Mouse (Mus musculus): Measurements from ENCODE around the gene Dqx1. TPM values are rescaled to one million over a fixed set of nuclear protein-coding genes. Genes with fewer than 3 reads are reported as not detected.

Dqx1 gene
- polyA plus RNA-seq, 1 experiment from 2014 or later: 1.3 TPM

DNA sequence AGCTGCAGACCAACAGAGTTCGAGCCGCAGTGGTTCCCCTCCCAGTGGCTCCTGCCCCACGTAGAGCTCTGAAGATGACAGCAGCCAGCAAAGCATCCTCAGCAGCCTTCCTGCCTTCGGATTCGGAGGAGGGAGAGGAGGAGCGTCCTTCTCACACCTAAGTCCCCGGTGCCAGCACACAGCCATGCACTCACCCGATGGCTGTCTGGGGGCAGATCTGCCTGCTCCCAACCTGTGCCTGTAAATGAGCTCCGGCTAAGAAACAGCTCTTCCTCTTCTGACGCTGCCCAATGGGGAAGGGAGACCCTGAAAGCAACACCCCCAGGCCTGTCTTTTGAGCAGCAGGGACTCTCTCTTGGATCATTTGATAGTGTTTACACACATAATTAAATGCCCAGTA, 27.9 kb upstream of the Dqx1 start:
- H3K4me2 ChIP-seq (ENCODE audit: low read depth, low read length, severe bottlenecking): no peak overlapping the region
- H3K4me3 ChIP-seq (ENCODE audit: low read depth, low read length): no peak overlapping the region
- WGBS: 13% methylated on average over 10 of the region's 10 CpGs
- H3K27me3 ChIP-seq (ENCODE audit: control insufficient read depth, insufficient read depth, low read length): peaks cover 19% of the 10 kb centered on the region
- no peaks in the 10 kb centered on the region for H3K36me3 ChIP-seq (ENCODE audit: control insufficient read depth, insufficient read depth, low read length)
- H3K9me3 ChIP-seq (ENCODE audit: control insufficient read depth, low read length): no peaks in the 10 kb centered on the region
- no peak overlapping the region for H3K9ac ChIP-seq (ENCODE audit: low read length)
- ATAC-seq (replicated peaks; ENCODE audit: low FRiP score) (no peak), DNase-seq (ENCODE audit: low spot score) (peak; percentile 43)
- peaks cover 7% of the 10 kb centered on the region for H3K4me1 ChIP-seq (replicated peaks; ENCODE audit: control insufficient read depth, insufficient read depth, low read length)
- H3K27ac ChIP-seq (ENCODE audit: low read depth, low read length): no peak overlapping the region

DNA sequence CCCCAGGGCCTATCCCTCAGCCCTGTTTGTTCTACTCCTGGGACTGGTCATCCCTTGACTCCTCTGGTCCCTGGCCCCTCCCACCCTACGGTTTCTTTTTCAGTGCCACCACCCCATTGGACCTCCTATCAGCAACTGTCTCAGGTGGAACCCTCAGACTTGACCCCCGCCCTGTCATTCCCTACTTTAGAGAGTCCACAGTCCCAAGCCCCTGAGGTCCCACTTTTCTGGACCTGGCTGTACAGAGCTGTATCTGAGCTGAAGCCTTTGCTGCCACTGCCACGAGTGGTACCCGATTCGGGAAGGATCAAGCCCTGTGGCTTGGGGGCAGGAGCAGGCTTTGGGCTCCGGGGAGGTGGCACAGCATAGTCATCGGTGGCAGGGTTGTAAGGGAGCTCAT, 26.5 kb upstream of the Dqx1 start:
- Histone ChIP-seq H3K4me1 (replicated peaks; ENCODE audit: control insufficient read depth, insufficient read depth, low read length) (peaks cover 7% of the 10 kb centered on the region), H3K36me3 (ENCODE audit: control insufficient read depth, insufficient read depth, low read length) (no peaks in the 10 kb centered on the region), H3K27ac (ENCODE audit: low read depth, low read length) (no peak overlapping the region), H3K9me3 (ENCODE audit: control insufficient read depth, low read length) (no peaks in the 10 kb centered on the region), H3K4me2 (ENCODE audit: low read depth, low read length, severe bottlenecking) (no peak overlapping the region), H3K9ac (ENCODE audit: low read length) (no peak overlapping the region), H3K27me3 (ENCODE audit: control insufficient read depth, insufficient read depth, low read length) (peaks cover 19% of the 10 kb centered on the region), H3K4me3 (ENCODE audit: low read depth, low read length) (no peak overlapping the region)
- 49% methylated on average over 7 of the region's 7 CpGs for WGBS
- ATAC-seq (replicated peaks; ENCODE audit: low FRiP score) (no peak), DNase-seq (ENCODE audit: low spot score) (no peak)

DNA sequence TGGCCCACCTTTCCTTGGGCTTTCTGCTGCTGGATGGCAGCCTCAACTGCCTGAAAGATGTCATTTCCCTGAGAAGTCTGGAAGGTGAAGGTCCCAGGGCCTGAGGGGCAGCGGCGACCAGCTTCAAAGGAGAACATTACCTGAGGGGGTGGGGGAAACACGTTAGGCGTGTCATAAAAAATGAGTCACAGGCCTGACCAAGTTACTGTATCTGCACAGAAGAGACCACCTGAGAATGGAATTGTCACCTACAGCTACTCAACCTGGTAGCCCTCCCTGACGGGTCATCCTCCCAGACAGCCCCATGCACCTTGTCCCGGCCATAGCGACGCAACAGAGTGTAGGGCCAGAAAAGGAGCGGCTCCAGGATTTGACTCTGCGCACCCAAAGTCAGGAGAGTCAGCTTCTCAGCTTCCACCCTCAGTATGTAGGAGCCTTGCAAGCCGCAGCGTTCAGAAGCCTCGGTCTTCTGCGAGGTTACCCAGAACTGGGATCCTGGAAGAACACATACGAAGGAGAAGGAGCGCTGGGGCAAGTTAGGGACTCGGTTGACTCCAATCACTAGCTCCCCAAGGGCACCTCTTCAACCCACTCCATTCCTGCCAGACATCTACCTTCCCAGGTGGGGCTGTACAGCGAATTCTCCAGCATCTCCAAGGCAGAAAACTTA, 25.6 kb upstream of the Dqx1 start:
- Histone ChIP-seq H3K4me3 (ENCODE audit: low read depth, low read length) (peak overlapping the region; percentile 43), H3K36me3 (ENCODE audit: control insufficient read depth, insufficient read depth, low read length) (no peaks in the 10 kb centered on the region), H3K27me3 (ENCODE audit: control insufficient read depth, insufficient read depth, low read length) (peaks cover 19% of the 10 kb centered on the region), H3K9ac (ENCODE audit: low read length) (peak overlapping the region; percentile 63), H3K9me3 (ENCODE audit: control insufficient read depth, low read length) (no peaks in the 10 kb centered on the region), H3K4me1 (replicated peaks; ENCODE audit: control insufficient read depth, insufficient read depth, low read length) (peaks cover 7% of the 10 kb centered on the region), H3K4me2 (ENCODE audit: low read depth, low read length, severe bottlenecking) (peak overlapping the region; percentile 90), H3K27ac (ENCODE audit: low read depth, low read length) (no peak overlapping the region)
- ATAC-seq (replicated peaks; ENCODE audit: low FRiP score) (no peak), DNase-seq (ENCODE audit: low spot score) (no peak)
- 16% methylated on average over 18 of the region's 18 CpGs for WGBS

DNA sequence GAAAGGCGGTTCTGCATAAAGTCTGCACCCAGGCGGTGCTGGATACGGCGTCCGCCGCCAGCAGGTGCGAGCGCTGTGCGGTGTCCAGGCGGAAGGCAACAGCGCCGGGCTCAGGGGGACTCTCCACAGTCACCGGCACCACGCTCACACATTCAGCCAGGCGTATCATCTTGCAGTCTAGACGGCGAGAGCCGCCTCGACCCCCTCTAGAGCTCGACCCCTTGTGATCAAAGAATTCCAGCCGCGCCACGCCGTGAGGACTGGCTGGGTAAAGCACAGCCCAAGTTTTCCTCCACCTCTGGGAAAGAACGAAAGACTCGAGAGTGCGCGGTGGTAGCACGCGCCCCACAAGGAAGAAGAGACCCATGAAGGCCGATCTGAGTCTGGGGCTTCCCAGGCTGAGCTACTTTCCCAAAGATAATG, 24.9 kb upstream of the Dqx1 start:
- H3K4me3 ChIP-seq (ENCODE audit: low read depth, low read length): peak overlapping the region; percentile 43
- ATAC-seq (replicated peaks; ENCODE audit: low FRiP score) (peak; percentile 48), DNase-seq (ENCODE audit: low spot score) (peak; percentile 79)
- H3K4me2 ChIP-seq (ENCODE audit: low read depth, low read length, severe bottlenecking): peak overlapping the region; percentile 90
- H3K9me3 ChIP-seq (ENCODE audit: control insufficient read depth, low read length): no peaks in the 10 kb centered on the region
- peak overlapping the region; percentile 63 for H3K9ac ChIP-seq (ENCODE audit: low read length)
- H3K4me1 ChIP-seq (replicated peaks; ENCODE audit: control insufficient read depth, insufficient read depth, low read length): peaks cover 7% of the 10 kb centered on the region
- H3K27me3 ChIP-seq (ENCODE audit: control insufficient read depth, insufficient read depth, low read length): peaks cover 21% of the 10 kb centered on the region
- no peak overlapping the region for H3K27ac ChIP-seq (ENCODE audit: low read depth, low read length)
- under 1% methylated on average over 29 of the region's 31 CpGs for WGBS
- H3K36me3 ChIP-seq (ENCODE audit: control insufficient read depth, insufficient read depth, low read length): no peaks in the 10 kb centered on the region

DNA sequence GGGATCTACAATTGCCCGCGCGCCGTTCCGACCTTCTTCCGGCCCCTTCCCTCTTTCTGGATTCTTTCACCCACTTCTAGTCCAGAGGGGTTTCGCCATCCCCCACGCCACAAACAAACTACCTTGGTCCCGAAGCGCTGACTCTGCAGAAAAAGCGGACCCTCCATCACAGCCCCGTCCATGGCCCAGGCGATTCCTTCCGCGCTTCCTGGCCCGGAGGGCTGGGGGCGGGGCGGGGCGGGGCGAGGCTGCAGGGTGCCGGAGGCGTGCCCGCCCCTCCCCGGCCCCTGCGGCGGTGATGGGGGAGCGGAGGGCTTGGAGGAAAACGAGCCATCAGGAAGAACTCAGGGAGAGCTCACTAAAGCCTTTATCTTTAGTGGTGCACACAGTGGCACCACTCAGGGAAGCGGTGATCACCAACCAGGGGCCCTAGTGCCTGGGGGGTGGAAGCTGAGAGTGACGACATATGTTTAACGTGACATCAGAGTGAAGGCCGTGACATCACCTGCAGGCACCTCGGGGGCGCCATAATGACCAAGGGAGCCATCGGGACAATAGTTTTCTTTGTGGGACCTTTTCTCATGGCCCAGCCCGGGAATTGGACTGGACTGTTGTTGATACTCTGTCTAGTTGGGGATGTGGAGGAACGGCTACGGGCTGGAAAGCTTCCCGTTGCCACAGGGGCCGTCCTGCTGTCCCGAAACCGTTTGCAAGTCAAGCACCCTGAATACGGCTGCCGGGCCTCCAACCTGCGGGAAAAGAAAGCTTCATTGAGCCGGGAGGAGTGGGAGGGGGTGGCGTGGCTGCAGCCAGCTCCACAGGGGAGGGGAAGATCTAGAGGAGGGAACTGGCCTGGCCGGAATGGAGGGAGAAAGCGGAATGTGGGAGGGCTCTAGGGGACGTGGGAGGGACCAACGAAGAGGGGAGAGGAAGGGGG, 24.1 kb upstream of the Dqx1 start, which contains the start of the genes Dok1 and Loxl3:
Gene Dok1 (minus strand): TSS at position 223 of the 937 bp plus-strand sequence.
Gene Loxl3 (plus strand): TSS at position 925 of the 937 bp plus-strand sequence.
- no peaks in the 10 kb centered on the region for H3K9me3 ChIP-seq (ENCODE audit: control insufficient read depth, low read length)
- peaks cover 21% of the 10 kb centered on the region for H3K27me3 ChIP-seq (ENCODE audit: control insufficient read depth, insufficient read depth, low read length)
- peak within 1 kb of the TSS; percentile 90 for H3K4me2 ChIP-seq (ENCODE audit: low read depth, low read length, severe bottlenecking)
- peaks cover 7% of the 10 kb centered on the region for H3K4me1 ChIP-seq (replicated peaks; ENCODE audit: control insufficient read depth, insufficient read depth, low read length)
- no peaks in the 10 kb centered on the region for H3K36me3 ChIP-seq (ENCODE audit: control insufficient read depth, insufficient read depth, low read length)
- under 1% methylated on average over 51 of the region's 51 CpGs for whole genome bisulfite sequencing
- peak within 1 kb of the TSS; percentile 63 for H3K9ac ChIP-seq (ENCODE audit: low read length)
- peak within 1 kb of the TSS; percentile 68 for H3K27ac ChIP-seq (ENCODE audit: low read depth, low read length)
- ATAC-seq (replicated peaks; ENCODE audit: low FRiP score) (peak; percentile 80), DNase-seq (ENCODE audit: low spot score) (peak; percentile 86)
- H3K4me3 ChIP-seq (ENCODE audit: low read depth, low read length): peak within 1 kb of the TSS; percentile 43

DNA sequence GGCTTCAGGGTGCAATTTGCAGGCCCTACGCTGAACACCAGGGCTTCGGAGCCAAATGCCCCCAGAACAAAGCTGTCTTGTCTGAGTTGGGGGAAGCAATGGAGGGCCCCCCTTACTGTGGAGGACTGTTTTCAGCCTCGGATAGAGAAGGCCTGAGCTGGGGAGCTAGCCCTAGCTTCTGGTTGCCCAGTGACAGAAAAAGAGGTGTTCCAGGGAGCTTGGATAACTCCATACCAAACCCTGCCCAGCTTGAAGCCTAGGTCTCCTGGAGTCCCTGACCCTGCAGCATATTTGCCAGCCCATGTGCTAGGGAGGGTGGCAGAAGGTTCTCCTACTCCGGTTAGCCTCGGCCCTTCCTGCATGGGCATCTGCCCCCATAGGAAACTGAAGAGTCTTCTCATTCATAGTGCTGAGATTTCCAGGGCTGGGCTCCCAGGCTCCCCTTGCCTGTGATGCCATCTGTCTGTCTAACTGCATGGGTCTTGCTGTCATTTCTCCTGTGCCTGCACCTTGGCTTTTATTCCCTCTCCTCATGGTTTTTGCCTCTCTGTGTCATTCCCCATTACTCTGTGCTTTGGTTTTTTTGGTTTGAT, 23.1 kb upstream of the Dqx1 start:
- peak overlapping the region; percentile 43; the same call in 1 of the 2 replicates for H3K4me3 ChIP-seq (ENCODE audit: low read depth, low read length)
- WGBS: 23% methylated on average over 5 of the region's 5 CpGs
- H3K9ac ChIP-seq (ENCODE audit: low read length): peak overlapping the region; percentile 63
- DNase-seq (ENCODE audit: low spot score) (peak; percentile 51), ATAC-seq (replicated peaks; ENCODE audit: low FRiP score) (no peak)
- peaks cover 21% of the 10 kb centered on the region for H3K27me3 ChIP-seq (ENCODE audit: control insufficient read depth, insufficient read depth, low read length)
- no peaks in the 10 kb centered on the region for H3K9me3 ChIP-seq (ENCODE audit: control insufficient read depth, low read length)
- H3K4me1 ChIP-seq (replicated peaks; ENCODE audit: control insufficient read depth, insufficient read depth, low read length): peaks cover 7% of the 10 kb centered on the region
- H3K27ac ChIP-seq (ENCODE audit: low read depth, low read length): no peak overlapping the region
- no peaks in the 10 kb centered on the region for H3K36me3 ChIP-seq (ENCODE audit: control insufficient read depth, insufficient read depth, low read length)
- H3K4me2 ChIP-seq (ENCODE audit: low read depth, low read length, severe bottlenecking): peak overlapping the region; percentile 90

DNA sequence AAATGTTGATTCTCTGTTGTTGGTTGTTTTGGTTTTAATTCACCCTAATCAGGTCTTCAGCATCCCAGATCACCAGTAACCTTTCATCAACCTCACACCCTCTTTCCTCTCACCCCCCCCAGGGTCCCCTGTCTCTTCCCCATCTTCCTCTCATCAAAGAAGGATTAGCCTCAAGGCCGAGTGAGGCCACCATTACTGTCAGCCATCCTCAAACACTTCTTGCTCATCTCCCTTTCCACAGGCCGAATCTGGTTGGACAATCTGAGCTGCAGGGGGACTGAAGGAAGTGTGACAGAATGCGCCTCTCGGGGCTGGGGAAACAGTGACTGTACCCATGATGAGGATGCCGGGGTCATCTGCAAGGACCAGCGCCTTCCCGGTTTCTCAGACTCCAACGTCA, 20.5 kb upstream of the Dqx1 start:
- ATAC-seq (replicated peaks; ENCODE audit: low FRiP score) (no peak), DNase-seq (ENCODE audit: low spot score) (no peak)
- 78% methylated on average over 8 of the region's 8 CpGs for WGBS
- H3K9me3 ChIP-seq (ENCODE audit: control insufficient read depth, low read length): no peaks in the 10 kb centered on the region
- H3K4me2 ChIP-seq (ENCODE audit: low read depth, low read length, severe bottlenecking): no peak overlapping the region
- H3K4me3 ChIP-seq (ENCODE audit: low read depth, low read length): no peak overlapping the region
- H3K36me3 ChIP-seq (ENCODE audit: control insufficient read depth, insufficient read depth, low read length): no peaks in the 10 kb centered on the region
- H3K27me3 ChIP-seq (ENCODE audit: control insufficient read depth, insufficient read depth, low read length): peaks cover 5% of the 10 kb centered on the region
- H3K9ac ChIP-seq (ENCODE audit: low read length): no peak overlapping the region
- no peak overlapping the region for H3K27ac ChIP-seq (ENCODE audit: low read depth, low read length)
- peaks cover 7% of the 10 kb centered on the region for H3K4me1 ChIP-seq (replicated peaks; ENCODE audit: control insufficient read depth, insufficient read depth, low read length)

DNA sequence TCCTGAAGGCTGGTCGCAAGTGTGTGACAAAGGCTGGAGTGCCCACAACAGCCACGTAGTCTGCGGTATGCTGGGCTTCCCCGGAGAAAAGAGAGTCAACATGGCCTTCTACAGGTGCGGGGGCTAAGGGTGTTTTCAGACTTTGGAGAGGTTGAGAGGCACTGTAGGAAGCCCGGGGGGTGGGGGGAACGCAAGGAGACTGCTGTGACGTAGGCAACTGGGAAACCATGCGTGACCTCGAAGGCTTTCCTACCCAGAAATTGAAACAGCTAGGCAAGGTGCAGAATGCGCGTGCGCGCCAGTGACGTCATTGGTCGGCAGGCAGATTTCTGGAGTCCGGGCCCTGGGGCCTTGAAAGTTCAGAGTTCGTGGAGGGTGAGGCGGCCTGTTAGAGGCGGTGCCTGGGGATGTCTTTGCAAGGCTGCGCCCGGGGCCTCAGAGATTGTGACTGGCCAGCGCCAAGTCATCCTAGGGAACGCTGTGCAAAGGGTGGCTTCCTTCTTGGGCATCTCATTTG, 19.1 kb upstream of the Dqx1 start:
- H3K36me3 ChIP-seq (ENCODE audit: control insufficient read depth, insufficient read depth, low read length): no peaks in the 10 kb centered on the region
- peaks cover 4% of the 10 kb centered on the region; the same call in 1 of the 2 replicates for H3K4me1 ChIP-seq (replicated peaks; ENCODE audit: control insufficient read depth, insufficient read depth, low read length)
- H3K4me3 ChIP-seq (ENCODE audit: low read depth, low read length): peak overlapping the region; percentile 18; the same call in 1 of the 2 replicates
- WGBS: 6% methylated on average over 24 of the region's 24 CpGs
- no peaks in the 10 kb centered on the region for H3K9me3 ChIP-seq (ENCODE audit: control insufficient read depth, low read length)
- DNase-seq (ENCODE audit: low spot score): peak; percentile 92
- peak; percentile 60 for ATAC-seq (replicated peaks; ENCODE audit: low FRiP score)
- H3K9ac ChIP-seq (ENCODE audit: low read length): peak overlapping the region; percentile 44; the same call in 1 of the 2 replicates
- H3K4me2 ChIP-seq (ENCODE audit: low read depth, low read length, severe bottlenecking): peak overlapping the region; percentile 45
- H3K27ac ChIP-seq (ENCODE audit: low read depth, low read length): no peak overlapping the region
- H3K27me3 ChIP-seq (ENCODE audit: control insufficient read depth, insufficient read depth, low read length): peaks cover 2% of the 10 kb centered on the region; the same call in 1 of the 2 replicates
